Mouse (Mus musculus) limb, embryonic 11.5 days (tissue): ENCODE measurements around the gene Psmd8. TPM values are rescaled to one million over a fixed set of nuclear protein-coding genes. Genes with fewer than 3 reads are reported as not detected.
"Not testable (repeated sequence)": the region's sequence is repeated elsewhere in the genome, so short reads cannot be mapped to it uniquely, and the experiment has no call there.

Source experiments
- ATAC-seq: fragments of 200-750 bp; cut with Nextera tagmentation; 2 replicates; pipeline ENCODE4 v1.8.0; 2017; ENCODE audit warnings: low read depth; ENCODE audit not compliant: insufficient number of reproducible peaks, low FRiP score, low TSS enrichment
- DNase-seq: peaks from one replicate; pipeline ENCODE4 v3.0.0-alpha.2; 2015; ENCODE audit warnings: low spot score
- H3K27ac ChIP-seq: fragments of 300-500 bp; sonication (generic); replicated peaks from 2 replicates; pipeline ENCODE4 v1.5.1; 2014; ENCODE audit warnings: low read depth, mild to moderate bottlenecking, low read length
- H3K27me3 ChIP-seq: fragments of 300-500 bp; sonication (generic); 2 replicates; pipeline ENCODE4 v1.6.1; 2014; ENCODE audit warnings: mild to moderate bottlenecking, low read length, mixed read lengths; ENCODE audit not compliant: control insufficient read depth, insufficient read depth
- H3K36me3 ChIP-seq: fragments of 300-500 bp; sonication (generic); 2 replicates; pipeline ENCODE4 v1.6.1; 2014; ENCODE audit warnings: mild to moderate bottlenecking, low read length, moderate library complexity, mixed read lengths; ENCODE audit not compliant: control insufficient read depth, insufficient read depth
- H3K4me1 ChIP-seq: fragments of 300-500 bp; sonication (generic); 2 replicates; pipeline ENCODE4 v1.6.1; 2014; ENCODE audit warnings: low read length, mixed read lengths; ENCODE audit not compliant: control insufficient read depth, insufficient read depth
- H3K4me2 ChIP-seq: fragments of 300-500 bp; sonication (generic); 2 replicates; pipeline ENCODE4 v1.6.1; 2014; ENCODE audit warnings: low read depth, mild to moderate bottlenecking, moderate library complexity; ENCODE audit not compliant: severe bottlenecking
- H3K4me3 ChIP-seq: fragments of 300-500 bp; sonication (generic); 2 replicates; pipeline ENCODE4 v1.5.1; 2014; ENCODE audit warnings: low read depth, low read length
- H3K9ac ChIP-seq: fragments of 300-500 bp; sonication (generic); 2 replicates; pipeline ENCODE4 v1.6.1; 2014; ENCODE audit warnings: mild to moderate bottlenecking, low read length
- H3K9me3 ChIP-seq: fragments of 300-500 bp; sonication (generic); 2 replicates; pipeline ENCODE4 v1.6.1; 2016; ENCODE audit warnings: low read length; ENCODE audit not compliant: control insufficient read depth
- WGBS: fragments of 180-500 bp; shearing (Covaris S2); extraction: QIAGEN DNeasy Blood & Tissue Kit; methylation state at CpG from one replicate; pipeline ENCODE4 v1.1.7; 2014; 5-methylcytosine and 5-hydroxymethylcytosine counted together
- polyA plus RNA-seq: library from polyadenylated mRNA; unstranded; fragments of >200 nt; fragmentation: Nextera tagmentation; extraction: Ambion mirVana; gene quantifications from 2 replicates; pipeline ENCODE4 v1.2.1, GENCODE M21; 2014

The Psmd8 gene
- polyA plus RNA-seq, 1 experiment from 2014 or later: 336 TPM

- DNase-seq (peak; percentile 38), ATAC-seq (no peak)
- H3K4me1 ChIP-seq: no peaks in the 10 kb centered on the region
- H3K4me2 ChIP-seq: no peak overlapping the region
- no peak overlapping the region for H3K9ac ChIP-seq
- H3K9me3 ChIP-seq: no peaks in the 10 kb centered on the region
- H3K4me3 ChIP-seq: no peak overlapping the region; the same call in 1 of the 2 replicates
- WGBS: 13% methylated on average over 26 of the region's 26 CpGs
- no peaks in the 10 kb centered on the region for H3K36me3 ChIP-seq
- peaks cover 3% of the 10 kb centered on the region; the same call in 1 of the 2 replicates for H3K27me3 ChIP-seq
- H3K27ac ChIP-seq: no peak overlapping the region
Measured at GRCm38 (mm10) chr7:29212199-29212765, 31.8 kb upstream of the Psmd8 start.

- H3K36me3 ChIP-seq: no peaks in the 10 kb centered on the region
- no peaks in the 10 kb centered on the region for H3K9me3 ChIP-seq
- H3K9ac ChIP-seq: no peak overlapping the region
- H3K4me2 ChIP-seq: peak overlapping the region; percentile 37; the same call in 1 of the 2 replicates
- no peak overlapping the region for H3K27ac ChIP-seq
- no peaks in the 10 kb centered on the region for H3K4me1 ChIP-seq
- peaks cover 3% of the 10 kb centered on the region; the same call in 1 of the 2 replicates for H3K27me3 ChIP-seq
- 3% methylated on average over 34 of the region's 34 CpGs for WGBS
- peak; percentile 60; the same call in 1 of the 2 replicates for ATAC-seq
- peak; percentile 78 for DNase-seq
- peak overlapping the region; percentile 3 for H3K4me3 ChIP-seq
Measured at GRCm38 (mm10) chr7:29211415-29212198, 31.1 kb upstream of the Psmd8 start.

GRCm38 (mm10) chr7:29211013-29211412 is 30.5 kb upstream of the Psmd8 start:
- not testable (repeated sequence) for H3K36me3 ChIP-seq, H3K27ac ChIP-seq, ATAC-seq, H3K9me3 ChIP-seq, H3K4me1 ChIP-seq, H3K27me3 ChIP-seq, H3K4me2 ChIP-seq, DNase-seq, H3K9ac ChIP-seq
- 26% methylated on average over 15 of the region's 15 CpGs for WGBS
- H3K4me3 ChIP-seq: peak overlapping the region; percentile 3; the same call in 1 of the 2 replicates

GRCm38 (mm10) chr7:29202577-29202976 is 22.1 kb upstream of the Psmd8 start:
- 87% methylated on average over 6 of the region's 6 CpGs for WGBS
- no peaks in the 10 kb centered on the region for H3K9me3 ChIP-seq
- H3K27me3 ChIP-seq: no peaks in the 10 kb centered on the region
- H3K27ac ChIP-seq: no peak overlapping the region
- DNase-seq (no peak), ATAC-seq (no peak)
- H3K4me2 ChIP-seq: no peak overlapping the region
- H3K36me3 ChIP-seq: no peaks in the 10 kb centered on the region
- no peaks in the 10 kb centered on the region for H3K4me1 ChIP-seq
- no peak overlapping the region for H3K9ac ChIP-seq
- H3K4me3 ChIP-seq: no peak overlapping the region

GRCm38 (mm10) chr7:29194230-29194629 is 13.7 kb upstream of the Psmd8 start:
- DNase-seq, H3K9ac ChIP-seq, H3K9me3 ChIP-seq, H3K4me1 ChIP-seq, ATAC-seq, H3K27me3 ChIP-seq, H3K4me2 ChIP-seq, H3K36me3 ChIP-seq, H3K27ac ChIP-seq, H3K4me3 ChIP-seq: not testable (repeated sequence)
- 95% methylated on average over 1 of the region's 1 CpGs for WGBS

- not testable (repeated sequence) for H3K9ac ChIP-seq, DNase-seq, H3K9me3 ChIP-seq, H3K4me3 ChIP-seq, H3K4me2 ChIP-seq, H3K36me3 ChIP-seq, H3K27me3 ChIP-seq, ATAC-seq, H3K27ac ChIP-seq
- peaks cover 10% of the 10 kb centered on the region for H3K4me1 ChIP-seq
- WGBS: 89% methylated on average over 4 of the region's 4 CpGs
Measured at GRCm38 (mm10) chr7:29181323-29181722, 822 bp upstream of the Psmd8 start.

GRCm38 (mm10) chr7:29180854-29181236 is 344 bp upstream of the Psmd8 start:
- peaks cover 8% of the 10 kb centered on the region; the same call in 1 of the 2 replicates for H3K36me3 ChIP-seq
- peaks cover 10% of the 10 kb centered on the region for H3K4me1 ChIP-seq
- H3K4me2 ChIP-seq: peak overlapping the region; percentile 71
- WGBS: 44% methylated on average over 5 of the region's 5 CpGs
- H3K4me3 ChIP-seq: peak overlapping the region; percentile 83
- no peaks in the 10 kb centered on the region for H3K27me3 ChIP-seq
- peak; percentile 21; the same call in 1 of the 2 replicates for ATAC-seq
- H3K9ac ChIP-seq: no peak overlapping the region
- H3K9me3 ChIP-seq: no peaks in the 10 kb centered on the region
- H3K27ac ChIP-seq: no peak overlapping the region
- no peak for DNase-seq

- H3K4me2 ChIP-seq: peak overlapping the region; percentile 71
- DNase-seq (no peak), ATAC-seq (no peak)
- no peak overlapping the region for H3K9ac ChIP-seq
- H3K27ac ChIP-seq: no peak overlapping the region
- peaks cover 10% of the 10 kb centered on the region for H3K4me1 ChIP-seq
- peaks cover 16% of the 10 kb centered on the region for H3K36me3 ChIP-seq
- peak overlapping the region; percentile 83 for H3K4me3 ChIP-seq
- WGBS: 66% methylated on average over 7 of the region's 7 CpGs
- no peaks in the 10 kb centered on the region; the same call in 1 of the 2 replicates for H3K9me3 ChIP-seq
- peaks cover 3% of the 10 kb centered on the region; the same call in 1 of the 2 replicates for H3K27me3 ChIP-seq
Measured at GRCm38 (mm10) chr7:29179323-29179722, 1.2 kb downstream of the Psmd8 start.
